Mouse (Mus musculus) forebrain, embryonic 13.5 days (tissue): Measurements from ENCODE around the gene Zbtb39. TPM values are rescaled to one million over a fixed set of nuclear protein-coding genes. Genes with fewer than 3 reads are reported as not detected.

Experiments used
- ATAC-seq: fragments of 200-750 bp; cut with Nextera tagmentation; 2 replicates; pipeline ENCODE4 v1.8.0; 2017
- H3K27ac ChIP-seq: fragments of 300-500 bp; sonication (generic); 2 replicates; pipeline ENCODE4 v1.5.1; 2015; ENCODE audit warnings: inconsistent platforms, mild to moderate bottlenecking, moderate library complexity
- H3K27me3 ChIP-seq: fragments of 300-500 bp; sonication (generic); 2 replicates; pipeline ENCODE4 v1.6.1; 2015; ENCODE audit warnings: mild to moderate bottlenecking, inconsistent platforms
- H3K36me3 ChIP-seq: fragments of 300-500 bp; sonication (generic); 2 replicates; pipeline ENCODE4 v1.6.1; 2015; ENCODE audit warnings: mild to moderate bottlenecking, inconsistent platforms; ENCODE audit not compliant: poor library complexity, severe bottlenecking
- H3K4me1 ChIP-seq: fragments of 300-500 bp; sonication (generic); 2 replicates; pipeline ENCODE4 v1.6.1; 2015; ENCODE audit warnings: inconsistent platforms
- H3K4me2 ChIP-seq: fragments of 300-500 bp; sonication (generic); 2 replicates; pipeline ENCODE4 v1.6.1; 2015; ENCODE audit warnings: inconsistent platforms, mild to moderate bottlenecking, moderate library complexity
- H3K4me3 ChIP-seq: fragments of 300-500 bp; sonication (generic); 2 replicates; pipeline ENCODE4 v1.5.1; 2015; ENCODE audit warnings: mild to moderate bottlenecking, inconsistent platforms
- H3K9ac ChIP-seq: fragments of 300-500 bp; sonication (generic); 2 replicates; pipeline ENCODE4 v1.6.1; 2015; ENCODE audit warnings: mild to moderate bottlenecking, inconsistent platforms
- H3K9me3 ChIP-seq: fragments of 300-500 bp; sonication (generic); replicated peaks from 2 replicates; pipeline ENCODE4 v1.6.1; 2016; ENCODE audit warnings: inconsistent platforms
- WGBS: fragments of 180-500 bp; shearing (Covaris S2); methylation state at CpG from one replicate; pipeline ENCODE4 v1.1.7; 2015; 5-methylcytosine and 5-hydroxymethylcytosine counted together
- polyA plus RNA-seq: library from polyadenylated mRNA; unstranded; fragments of >200 nt; fragmentation: Nextera tagmentation; extraction: Ambion mirVana; gene quantifications from 2 replicates; pipeline ENCODE4 v1.2.1, GENCODE M21; 2015

Zbtb39 gene
- polyA plus RNA-seq, 1 experiment from 2014 or later = 4.3 TPM

DNA sequence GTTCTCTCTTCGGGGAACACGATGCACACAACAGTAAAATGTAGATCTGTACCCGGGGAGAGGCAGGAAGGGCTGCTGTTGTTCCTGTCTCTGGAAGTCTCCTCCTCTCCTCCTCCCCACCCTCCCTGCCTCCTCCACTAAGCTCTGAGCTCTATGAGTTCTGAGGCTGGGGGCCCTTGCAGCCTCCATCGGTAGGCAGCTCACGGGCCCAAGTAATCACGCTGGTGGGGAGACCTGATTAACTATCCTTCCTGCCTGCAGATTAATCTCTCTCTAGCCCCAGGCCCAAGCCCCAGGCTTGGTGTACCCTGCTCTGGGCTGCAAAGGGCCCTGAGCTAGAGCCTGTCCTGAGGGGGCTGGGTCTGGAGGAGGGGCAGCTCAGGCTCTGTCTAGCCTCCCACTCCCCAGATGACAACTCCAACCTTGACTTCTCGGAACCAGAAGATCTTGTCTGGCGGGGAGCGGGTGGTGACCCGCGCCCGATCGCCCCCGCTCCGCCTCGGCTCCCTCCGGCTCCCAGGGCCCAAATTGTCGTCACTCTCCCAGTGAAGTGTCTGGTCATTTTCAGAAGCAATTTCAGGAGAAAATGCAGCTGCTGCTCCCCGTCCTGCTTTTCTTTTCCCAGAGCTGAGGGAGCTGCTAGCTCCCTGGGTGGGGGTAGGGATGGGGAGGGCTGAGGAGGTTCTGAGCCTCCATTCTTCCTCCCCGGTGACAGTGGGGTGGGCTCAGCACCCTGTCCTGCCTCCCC is 17.5 kb upstream of the Zbtb39 start:
- H3K9me3 ChIP-seq = no peaks in the 10 kb centered on the region
- H3K4me1 ChIP-seq = peaks cover 27% of the 10 kb centered on the region
- no peaks in the 10 kb centered on the region for H3K36me3 ChIP-seq
- H3K4me3 ChIP-seq = 0 out of 2 replicates have a peak overlapping the region, but pooled peaks have one; percentile 6
- no peak overlapping the region for H3K27ac ChIP-seq
- H3K9ac ChIP-seq = peak overlapping the region; percentile 48; the same call in 1 of the 2 replicates
- ATAC-seq = peak; percentile 55; the same call in 1 of the 2 replicates
- WGBS = 12% methylated on average over 20 of the region's 20 CpGs
- peaks cover 52% of the 10 kb centered on the region for H3K27me3 ChIP-seq
- H3K4me2 ChIP-seq = peak overlapping the region; percentile 43

DNA sequence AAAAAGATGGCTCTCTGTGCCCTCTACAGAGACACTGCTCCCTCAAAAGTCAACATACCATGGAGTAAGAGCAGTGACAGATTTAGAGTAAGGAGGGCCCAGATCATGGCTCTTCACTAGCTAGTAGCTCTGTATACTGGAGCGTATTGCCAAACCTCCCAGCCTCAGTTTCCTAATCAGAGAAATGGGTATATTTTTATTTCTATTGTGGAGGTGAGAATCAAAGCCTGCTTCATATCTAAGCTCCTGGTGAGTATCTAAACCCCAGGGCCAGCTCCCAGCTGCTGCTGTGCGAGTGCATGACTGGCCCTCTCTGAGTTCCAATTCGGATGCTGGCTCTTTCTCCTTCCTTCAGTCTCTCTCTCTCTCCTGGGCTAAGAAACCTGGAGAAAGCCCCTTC is 15.2 kb upstream of the Zbtb39 start, which contains the start of gene Tac2:
Gene Tac2, plus strand, starts transcription at position 301 of the 400 bp plus-strand sequence.
- Histone ChIP-seq H3K27ac (no peak within 1 kb of the TSS), H3K4me3 (no peak within 1 kb of the TSS), H3K9ac (no peak within 1 kb of the TSS), H3K9me3 (no peaks in the 10 kb centered on the region), H3K4me2 (no peak within 1 kb of the TSS), H3K36me3 (no peaks in the 10 kb centered on the region), H3K4me1 (peaks cover 27% of the 10 kb centered on the region), H3K27me3 (peaks cover 74% of the 10 kb centered on the region)
- no peak for ATAC-seq
- 85% methylated on average over 3 of the region's 3 CpGs for WGBS

DNA sequence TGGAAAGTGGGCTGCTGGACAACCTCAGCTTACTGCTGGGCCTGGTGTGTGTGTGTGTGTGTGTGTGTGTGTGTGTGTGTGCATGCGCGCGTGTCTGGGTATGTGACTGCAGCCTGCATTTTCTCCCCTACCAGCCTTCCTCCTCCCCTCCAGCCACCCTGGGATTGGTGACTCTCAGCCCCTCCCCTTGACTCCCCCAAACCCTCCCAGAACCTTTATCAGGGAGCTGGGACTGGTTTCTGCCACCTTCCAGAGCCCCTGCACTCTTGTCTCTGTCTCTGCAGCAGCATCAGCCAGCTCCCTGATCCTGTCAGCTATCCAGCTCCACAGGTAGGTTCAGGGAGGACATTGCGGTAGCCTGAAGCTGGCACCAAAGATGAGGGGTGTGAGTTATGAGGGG is 14.2 kb upstream of the Zbtb39 start:
- H3K4me1 ChIP-seq = peaks cover 27% of the 10 kb centered on the region
- no peak overlapping the region for H3K4me2 ChIP-seq
- no peak overlapping the region for H3K4me3 ChIP-seq
- peaks cover 79% of the 10 kb centered on the region for H3K27me3 ChIP-seq
- H3K9me3 ChIP-seq = no peaks in the 10 kb centered on the region
- WGBS = 93% methylated on average over 4 of the region's 4 CpGs
- ATAC-seq = no peak
- H3K9ac ChIP-seq = no peak overlapping the region
- H3K36me3 ChIP-seq = no peaks in the 10 kb centered on the region
- H3K27ac ChIP-seq = no peak overlapping the region

DNA sequence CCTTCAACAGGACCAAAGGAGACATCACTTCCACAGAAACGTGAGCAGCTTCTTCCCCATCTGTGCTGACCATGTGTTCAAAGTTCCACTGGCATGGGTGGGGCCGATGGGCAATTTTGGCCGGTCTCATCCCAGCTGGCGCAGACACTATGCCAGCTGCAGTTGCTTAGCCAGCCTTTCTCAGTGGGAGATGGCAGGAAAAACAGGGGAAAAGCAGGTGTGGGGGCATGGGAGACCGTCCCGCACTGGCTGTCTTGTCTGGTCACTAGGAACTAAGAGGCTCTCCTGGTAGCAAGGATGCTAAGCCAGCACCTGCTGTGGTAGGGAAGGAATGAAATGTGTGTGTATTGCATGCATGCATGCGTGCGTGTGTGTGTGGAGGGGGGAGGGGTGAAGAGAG is 10.9 kb upstream of the Zbtb39 start:
- H3K4me3 ChIP-seq = no peak overlapping the region
- WGBS = 76% methylated on average over 8 of the region's 8 CpGs
- H3K4me2 ChIP-seq = no peak overlapping the region
- H3K36me3 ChIP-seq = no peaks in the 10 kb centered on the region
- ATAC-seq = no peak
- H3K4me1 ChIP-seq = peaks cover 11% of the 10 kb centered on the region
- no peak overlapping the region for H3K9ac ChIP-seq
- peaks cover 75% of the 10 kb centered on the region for H3K27me3 ChIP-seq
- H3K9me3 ChIP-seq = no peaks in the 10 kb centered on the region
- no peak overlapping the region for H3K27ac ChIP-seq

DNA sequence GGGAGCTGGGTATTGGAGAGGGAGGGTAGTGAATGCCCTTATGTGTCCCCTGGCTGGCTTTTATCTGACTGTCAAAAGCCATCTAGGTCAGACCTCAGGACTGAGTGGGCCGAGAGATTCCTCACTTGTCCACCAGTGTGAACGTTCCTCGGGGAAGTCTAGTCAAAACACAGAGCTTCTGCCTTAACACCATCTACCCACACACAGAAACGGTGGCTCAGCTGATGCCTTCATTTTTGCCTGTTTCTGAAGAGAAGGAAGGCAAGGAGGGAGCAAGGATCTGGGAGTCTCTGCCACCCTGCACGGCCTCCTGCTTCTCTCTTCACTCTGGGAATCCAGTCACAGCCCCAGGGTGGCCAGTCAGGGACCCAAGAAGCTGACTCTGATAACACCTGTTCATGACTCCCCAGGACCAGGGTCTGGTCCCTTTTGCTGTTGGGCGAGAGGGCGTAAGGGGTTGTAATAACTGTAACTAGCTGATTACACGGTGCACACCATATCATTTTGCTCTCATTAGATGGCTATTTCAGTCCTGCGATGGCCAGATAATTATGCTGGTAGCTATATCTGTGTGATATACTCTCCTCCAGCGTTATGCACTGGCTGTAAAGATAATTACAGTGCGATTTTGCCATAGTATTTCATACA is 8.9 kb upstream of the Zbtb39 start:
- Histone ChIP-seq H3K27me3 (peaks cover 76% of the 10 kb centered on the region), H3K9me3 (no peaks in the 10 kb centered on the region), H3K4me3 (no peak overlapping the region), H3K36me3 (no peaks in the 10 kb centered on the region), H3K4me1 (peaks cover 10% of the 10 kb centered on the region), H3K4me2 (no peak overlapping the region; the same call in 1 of the 2 replicates), H3K27ac (no peak overlapping the region), H3K9ac (no peak overlapping the region)
- ATAC-seq = no peak
- 47% methylated on average over 11 of the region's 11 CpGs for WGBS

DNA sequence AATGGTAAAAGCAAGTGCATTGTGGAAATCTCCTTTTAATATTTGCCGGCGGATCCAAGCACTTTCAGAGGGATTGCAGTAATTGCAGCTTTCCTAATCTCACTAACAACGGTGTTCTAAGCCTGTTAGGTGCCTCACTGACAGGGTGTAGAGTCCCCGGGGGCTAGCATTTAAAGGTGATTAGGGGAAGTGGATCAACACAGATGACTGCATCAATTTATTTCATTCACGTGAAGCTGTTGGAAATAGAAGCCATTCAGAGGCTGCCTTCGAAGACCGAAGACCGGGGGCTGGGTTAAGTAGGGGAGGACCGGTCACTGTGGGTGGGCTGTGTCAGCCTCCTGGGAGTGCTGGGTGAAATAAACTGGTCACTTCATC is 8.4 kb upstream of the Zbtb39 start:
- H3K9me3 ChIP-seq = no peaks in the 10 kb centered on the region
- no peak overlapping the region for H3K4me3 ChIP-seq
- H3K27me3 ChIP-seq = peaks cover 74% of the 10 kb centered on the region
- peak overlapping the region; percentile 19; the same call in 1 of the 2 replicates for H3K4me2 ChIP-seq
- no peak overlapping the region for H3K9ac ChIP-seq
- 0 out of 2 replicates have a peak overlapping the region, but pooled peaks have one; percentile 0 for H3K27ac ChIP-seq
- WGBS = 6% methylated on average over 9 of the region's 9 CpGs
- no peaks in the 10 kb centered on the region for H3K36me3 ChIP-seq
- no peak; the same call in 1 of the 2 replicates for ATAC-seq
- peaks cover 10% of the 10 kb centered on the region for H3K4me1 ChIP-seq

DNA sequence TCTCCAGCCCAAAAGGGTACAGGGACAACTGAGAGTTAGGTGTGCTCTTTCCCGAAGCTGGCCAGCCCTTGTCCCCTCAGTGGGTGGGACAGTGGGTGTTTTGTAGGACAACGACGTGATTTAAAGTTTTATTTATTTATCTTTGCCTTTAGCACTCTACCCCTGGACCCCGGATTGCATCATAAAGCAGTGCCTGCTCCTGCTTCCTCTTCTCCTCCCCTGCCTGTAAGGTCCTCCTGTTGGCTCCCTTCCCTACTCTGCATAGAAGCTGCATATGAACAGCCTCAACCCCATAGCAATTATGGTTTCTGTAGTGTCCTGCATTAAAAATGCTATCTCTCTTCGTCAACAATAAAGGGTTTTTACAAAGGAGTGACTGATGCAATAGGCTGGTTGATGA is 7.9 kb upstream of the Zbtb39 start:
- WGBS = 37% methylated on average over 5 of the region's 5 CpGs
- peaks cover 10% of the 10 kb centered on the region for H3K4me1 ChIP-seq
- ATAC-seq = no peak

DNA sequence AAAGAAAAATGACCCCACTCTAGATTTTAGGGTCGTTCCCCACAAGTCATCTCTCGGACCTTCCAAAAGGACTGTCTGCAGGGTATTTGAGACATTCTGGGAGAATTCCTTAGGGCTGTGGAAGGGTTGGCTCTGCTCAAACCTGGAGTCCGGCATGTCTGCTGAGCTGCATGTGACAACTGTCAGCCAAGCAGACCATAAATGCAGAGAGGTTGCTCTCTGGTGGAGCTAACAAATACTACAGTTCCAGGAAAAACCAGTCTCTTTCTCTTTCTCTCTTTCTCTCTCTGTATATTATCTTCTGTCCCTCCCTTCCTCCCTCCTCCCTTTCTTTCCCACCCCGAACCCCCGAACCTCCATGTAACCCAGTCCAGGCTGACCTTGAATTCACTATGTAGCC is 4.9 kb upstream of the Zbtb39 start:
- WGBS = 55% methylated on average over 5 of the region's 5 CpGs
- peaks cover 13% of the 10 kb centered on the region for H3K4me1 ChIP-seq
- no peak for ATAC-seq
- no peak overlapping the region for H3K9ac ChIP-seq
- peaks cover 47% of the 10 kb centered on the region for H3K27me3 ChIP-seq
- H3K9me3 ChIP-seq = no peaks in the 10 kb centered on the region
- no peak overlapping the region for H3K4me3 ChIP-seq
- H3K36me3 ChIP-seq = no peaks in the 10 kb centered on the region
- no peak overlapping the region for H3K4me2 ChIP-seq
- H3K27ac ChIP-seq = no peak overlapping the region

More for the DNA sequence above, 7.9 kb upstream of the Zbtb39 start:
- peaks cover 76% of the 10 kb centered on the region for H3K27me3 ChIP-seq
- no peak overlapping the region for H3K9ac ChIP-seq
- no peaks in the 10 kb centered on the region for H3K36me3 ChIP-seq
- H3K4me3 ChIP-seq = no peak overlapping the region
- H3K9me3 ChIP-seq = no peaks in the 10 kb centered on the region
- peak overlapping the region; percentile 19; the same call in 1 of the 2 replicates for H3K4me2 ChIP-seq
- 0 out of 2 replicates have a peak overlapping the region, but pooled peaks have one; percentile 0 for H3K27ac ChIP-seq

DNA sequence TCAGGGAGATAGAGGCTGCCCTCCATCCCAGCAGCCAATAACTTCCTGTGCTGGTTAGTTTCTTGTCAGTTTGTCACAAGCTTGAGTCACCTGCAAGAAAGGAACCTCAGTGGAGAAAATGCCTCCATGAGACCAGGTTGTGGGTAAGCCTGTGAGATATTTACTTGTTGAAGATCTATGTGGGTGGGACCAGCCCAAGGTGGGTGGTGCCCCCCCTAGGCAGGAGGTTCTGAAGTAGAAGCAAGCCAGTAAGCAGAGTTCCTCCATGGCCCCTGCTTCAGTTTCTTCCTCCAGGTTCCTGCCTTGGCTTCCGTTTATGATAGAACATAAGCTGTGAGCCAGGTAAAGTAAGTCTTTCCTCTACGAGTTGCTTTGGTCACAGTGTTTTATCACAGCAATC is 3.1 kb upstream of the Zbtb39 start:
- H3K4me2 ChIP-seq = no peak overlapping the region
- peaks cover 2% of the 10 kb centered on the region for H3K36me3 ChIP-seq
- 71% methylated on average over 2 of the region's 2 CpGs for WGBS
- H3K4me1 ChIP-seq = peaks cover 16% of the 10 kb centered on the region
- H3K4me3 ChIP-seq = no peak overlapping the region
- no peak overlapping the region for H3K27ac ChIP-seq
- no peak for ATAC-seq
- no peak overlapping the region for H3K9ac ChIP-seq
- peaks cover 29% of the 10 kb centered on the region for H3K27me3 ChIP-seq
- H3K9me3 ChIP-seq = no peaks in the 10 kb centered on the region

DNA sequence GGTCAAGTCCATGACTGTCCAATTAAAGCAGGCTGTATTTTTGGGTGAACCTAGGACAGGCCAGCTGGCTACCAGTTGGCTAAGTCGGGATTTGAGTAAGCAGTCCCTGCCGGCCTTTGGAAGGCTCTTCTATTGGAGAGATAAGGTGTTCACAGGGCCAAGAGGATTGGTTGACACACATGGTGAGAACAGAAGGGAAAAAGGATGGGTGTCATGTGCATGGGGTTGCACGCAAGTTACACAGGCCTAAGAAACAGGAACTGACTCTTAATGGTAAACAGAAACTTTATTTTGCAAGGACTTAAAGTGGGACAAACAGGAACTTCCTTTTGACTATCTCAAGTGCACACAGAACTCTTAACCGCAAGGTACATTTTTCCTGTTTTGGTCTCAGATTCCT is 2.4 kb upstream of the Zbtb39 start:
- no peak overlapping the region for H3K27ac ChIP-seq
- H3K4me2 ChIP-seq = no peak overlapping the region
- no peaks in the 10 kb centered on the region for H3K9me3 ChIP-seq
- no peak overlapping the region for H3K4me3 ChIP-seq
- no peak overlapping the region for H3K9ac ChIP-seq
- 80% methylated on average over 4 of the region's 4 CpGs for WGBS
- peaks cover 26% of the 10 kb centered on the region for H3K27me3 ChIP-seq
- H3K4me1 ChIP-seq = peaks cover 16% of the 10 kb centered on the region
- peaks cover 9% of the 10 kb centered on the region for H3K36me3 ChIP-seq
- no peak for ATAC-seq

DNA sequence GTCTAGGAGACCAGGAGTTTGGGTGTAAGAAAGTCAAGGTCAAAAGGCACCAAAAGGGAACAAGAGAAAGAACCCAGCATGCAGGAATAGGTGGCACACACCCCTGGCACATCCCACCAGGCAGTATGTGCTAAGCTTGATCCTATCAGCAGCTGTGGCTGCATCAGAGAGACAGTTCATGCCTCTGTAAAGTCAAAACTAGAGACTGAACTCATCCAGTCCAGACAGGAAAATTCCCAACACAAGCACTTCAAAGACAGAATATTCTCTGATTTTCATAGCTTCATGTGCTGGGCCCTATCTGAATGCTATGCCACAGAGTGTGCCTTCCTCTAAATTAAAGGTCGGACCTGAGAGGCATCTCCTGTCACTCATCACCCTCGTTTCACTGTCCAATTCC is 1.8 kb upstream of the Zbtb39 start:
- no peaks in the 10 kb centered on the region for H3K9me3 ChIP-seq
- H3K9ac ChIP-seq = no peak overlapping the region
- no peak overlapping the region for H3K27ac ChIP-seq
- H3K27me3 ChIP-seq = peaks cover 20% of the 10 kb centered on the region
- H3K4me2 ChIP-seq = no peak overlapping the region
- peaks cover 16% of the 10 kb centered on the region for H3K4me1 ChIP-seq
- peaks cover 15% of the 10 kb centered on the region for H3K36me3 ChIP-seq
- no peak overlapping the region for H3K4me3 ChIP-seq
- WGBS = 27% methylated on average over 2 of the region's 2 CpGs
- no peak for ATAC-seq

DNA sequence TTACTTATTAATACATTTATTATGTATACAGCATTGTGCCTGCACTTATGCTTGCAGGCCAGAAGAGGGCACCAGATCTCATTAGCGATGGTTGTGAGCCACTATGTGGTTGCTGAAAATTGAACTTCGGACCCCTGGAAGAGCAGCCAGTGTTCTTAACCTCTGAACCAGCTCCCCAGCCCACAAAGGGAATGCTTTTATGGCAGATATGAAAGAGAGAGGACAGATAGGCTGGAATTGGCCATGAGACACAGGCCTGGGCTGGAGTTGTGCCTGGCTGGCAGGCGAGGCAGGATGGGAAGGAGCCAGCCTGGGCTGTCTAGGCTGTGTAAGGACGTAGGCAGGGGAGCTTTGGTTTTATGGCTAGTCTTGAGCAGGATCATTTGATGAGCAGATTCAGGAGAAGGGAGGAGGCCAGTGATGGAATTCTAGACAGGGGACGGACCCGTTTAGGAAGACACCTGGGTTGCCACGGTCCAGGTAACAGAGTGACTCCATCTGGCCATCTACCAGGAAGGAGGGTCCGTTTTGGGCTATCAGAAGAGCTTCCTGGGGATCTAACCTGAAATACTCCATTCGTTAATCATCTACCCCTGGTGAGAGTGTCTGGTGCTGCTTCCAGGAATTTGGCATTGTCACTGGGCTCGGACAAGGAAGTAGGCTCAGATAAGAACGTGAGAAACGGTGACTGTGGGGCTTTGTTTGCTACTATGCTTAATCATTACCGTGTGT is 1.0 kb upstream of the Zbtb39 start:
- WGBS = 54% methylated on average over 13 of the region's 13 CpGs

More for the DNA sequence above, 1.0 kb upstream of the Zbtb39 start:
- Histone ChIP-seq H3K27ac (no peak overlapping the region), H3K27me3 (peaks cover 18% of the 10 kb centered on the region), H3K4me2 (no peak overlapping the region), H3K4me3 (peak overlapping the region; percentile 87; the same call in 1 of the 2 replicates), H3K4me1 (peaks cover 16% of the 10 kb centered on the region), H3K9ac (no peak overlapping the region), H3K36me3 (peaks cover 23% of the 10 kb centered on the region), H3K9me3 (no peaks in the 10 kb centered on the region)
- ATAC-seq = no peak
